Mouse (Mus musculus) spleen, postnatal 14 days (tissue): ENCODE results near the gene Gla.

Experiments
- DNase-seq, 2 experiments: peaks; one replicate each; pipeline ENCODE4 v3.0.0; 2021 to 2022; ENCODE audit warnings: low spot score in 2 of 2

Gene Gla

DNA sequence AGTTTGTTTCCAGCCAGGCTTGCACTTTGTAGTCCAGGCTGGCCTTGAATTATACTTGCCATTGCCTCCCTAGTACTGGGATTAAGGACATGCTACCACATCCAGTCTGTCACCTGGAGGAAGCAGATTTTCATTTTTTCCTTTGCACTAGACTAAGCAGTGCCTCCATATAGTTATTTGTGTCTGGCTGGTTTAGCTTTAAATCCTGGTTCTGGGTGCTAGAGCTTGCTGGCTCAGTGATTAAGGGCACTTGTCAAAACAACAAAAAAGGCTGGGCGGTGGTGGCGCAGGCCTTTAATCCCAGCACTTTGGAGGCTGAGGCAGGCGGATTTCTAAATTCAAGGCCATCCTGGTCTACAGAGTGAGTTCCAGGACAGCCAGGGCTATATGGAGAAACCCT is 11.9 kb downstream of the Gla start:
- no peak for DNase-seq

DNA sequence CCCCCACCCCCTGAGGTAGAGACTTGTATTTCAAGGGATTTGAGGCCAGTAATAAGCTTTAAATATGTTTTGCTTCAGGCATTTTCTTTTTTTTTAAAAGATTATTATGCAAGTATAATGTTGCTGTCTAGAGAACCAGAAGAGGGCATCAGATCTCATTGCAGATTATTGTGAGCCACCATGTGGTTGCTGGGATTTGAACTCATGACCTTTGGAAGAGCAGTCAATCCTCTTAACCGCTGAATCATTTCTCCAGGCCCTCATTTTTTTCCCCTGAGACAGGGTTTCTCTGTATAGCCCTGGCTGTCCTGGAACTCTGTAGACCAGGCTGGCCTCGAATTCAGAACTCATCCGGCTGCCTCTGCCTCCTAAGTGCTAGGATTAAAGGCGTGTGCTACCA is 12.7 kb downstream of the Gla start:
- no peak for DNase-seq

DNA sequence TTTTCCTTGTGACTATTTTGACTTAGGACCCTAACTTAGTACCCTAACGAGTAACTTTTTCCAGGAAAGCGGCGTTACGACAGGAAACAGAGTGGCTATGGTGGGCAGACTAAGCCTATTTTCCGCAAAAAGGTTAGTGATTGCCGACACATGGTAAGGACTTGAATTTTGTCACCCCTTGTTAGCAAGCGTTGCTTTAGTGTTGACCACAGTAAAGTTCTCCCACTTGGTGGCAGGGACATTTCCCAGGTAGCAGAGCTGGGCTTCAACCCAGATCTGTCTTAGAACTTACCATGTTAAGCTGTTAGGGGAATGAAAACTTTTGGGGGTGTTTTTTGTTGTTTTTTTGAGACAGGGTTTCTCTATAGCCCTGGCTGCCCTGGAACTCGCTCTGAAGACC is 14.5 kb downstream of the Gla start:
- DNase-seq: no peak

DNA sequence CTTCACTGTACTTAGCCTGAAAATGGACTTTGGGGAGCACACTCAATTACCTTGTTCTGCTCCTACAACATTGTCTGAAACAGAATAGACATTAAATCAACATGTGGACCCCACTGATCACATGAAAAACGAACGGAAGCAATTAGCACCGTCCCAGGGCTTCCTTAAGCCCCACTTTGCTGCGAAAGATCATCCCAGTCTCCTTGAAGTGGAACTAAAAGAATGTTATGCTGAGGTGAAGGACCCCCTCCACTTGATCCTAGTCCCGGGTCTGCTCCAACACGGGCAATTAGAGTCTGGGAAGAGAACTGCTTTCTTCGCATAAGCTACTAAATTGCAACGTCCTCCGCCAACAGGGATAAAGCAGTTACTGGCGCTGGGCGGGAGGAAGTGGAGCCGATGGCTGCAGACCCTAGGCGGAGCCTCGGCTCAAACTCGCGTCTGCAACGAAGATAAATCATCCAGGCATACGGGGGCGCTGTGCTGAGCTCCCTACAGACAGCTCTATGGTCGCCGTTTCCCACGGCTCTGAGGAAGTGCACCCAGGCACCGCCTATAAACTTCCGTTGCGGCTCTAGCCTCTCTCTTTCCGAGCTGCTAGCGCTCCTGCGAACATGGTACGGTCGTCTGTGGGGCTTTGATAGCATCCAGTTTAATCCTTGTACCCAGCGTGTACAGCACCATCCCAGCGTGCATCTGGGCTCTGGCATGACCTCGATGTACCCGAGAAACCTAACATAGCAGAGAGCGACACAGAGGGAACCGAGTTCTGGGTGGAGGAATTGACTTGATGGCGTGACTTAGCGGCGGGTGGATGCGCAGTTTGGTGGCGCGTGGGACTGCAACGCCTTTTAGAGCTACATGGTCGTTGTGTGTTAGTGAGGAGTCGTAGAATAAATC is 15.6 kb downstream of the Gla start, which contains the start of gene Rpl36a:
Gene Rpl36a, plus strand, starts transcription at position 552 of the 900 bp plus-strand sequence.
- DNase-seq: peak; percentile 79 to 91

DNA sequence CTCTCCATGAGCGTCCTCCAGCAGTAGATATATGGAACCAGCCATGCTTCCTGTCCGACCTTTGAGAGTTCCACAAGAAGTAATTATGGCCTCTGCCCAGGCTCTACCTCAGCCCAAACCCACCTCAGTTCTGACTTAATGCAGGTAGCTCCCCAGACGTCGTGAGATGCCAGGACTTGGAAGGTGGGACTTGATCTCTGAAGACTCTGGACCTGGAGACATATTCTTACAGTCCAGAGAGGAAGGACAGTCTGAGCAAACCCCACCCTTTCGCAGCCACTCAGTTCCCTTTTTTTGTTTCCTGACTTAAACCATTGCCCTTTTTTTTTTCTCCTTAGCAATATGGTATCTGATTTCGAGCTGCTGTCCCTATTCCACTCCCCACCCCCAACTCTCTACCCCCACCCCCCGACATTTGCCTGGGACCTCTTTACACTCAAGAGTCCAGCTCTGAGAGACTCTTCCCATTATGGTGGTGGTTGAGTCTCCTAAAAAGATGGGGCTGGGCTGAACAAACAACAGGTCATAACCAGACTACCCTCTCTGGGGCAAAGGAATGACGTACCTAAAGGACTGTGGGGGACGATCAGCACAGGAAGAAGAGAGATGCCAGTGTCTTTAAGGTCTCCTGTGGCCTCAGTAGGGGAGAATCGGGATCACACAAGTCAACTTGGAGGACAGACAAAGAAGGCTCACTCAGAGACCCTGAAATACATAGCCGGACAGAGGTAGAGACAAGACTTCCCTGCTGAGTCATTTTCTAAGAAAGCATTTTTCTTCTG is 17.8 kb downstream of the Gla start, which contains the start of gene Btk:
Gene Btk, minus strand, starts transcription at position 683 of the 782 bp plus-strand sequence.
- DNase-seq: no peak

DNA sequence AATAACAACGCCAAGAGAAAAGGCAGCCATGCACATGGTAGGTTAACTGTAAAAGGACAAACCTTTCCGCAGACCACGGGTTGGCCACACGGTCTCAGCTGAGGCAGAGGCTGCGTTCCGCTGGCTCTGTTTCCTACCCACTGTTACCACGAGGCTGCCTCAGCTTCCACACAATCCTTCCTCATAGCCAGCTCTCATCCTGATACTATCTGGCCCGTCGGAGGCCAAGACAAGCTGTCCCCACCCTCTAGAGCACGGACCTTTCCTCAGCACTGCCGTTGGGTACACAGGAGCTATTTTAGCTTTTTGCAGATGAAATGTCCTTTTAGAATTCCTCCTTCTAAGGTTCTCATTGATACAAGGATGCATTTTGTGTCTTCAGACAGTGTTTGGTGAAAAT is 18.7 kb downstream of the Gla start:
- no peak for DNase-seq

DNA sequence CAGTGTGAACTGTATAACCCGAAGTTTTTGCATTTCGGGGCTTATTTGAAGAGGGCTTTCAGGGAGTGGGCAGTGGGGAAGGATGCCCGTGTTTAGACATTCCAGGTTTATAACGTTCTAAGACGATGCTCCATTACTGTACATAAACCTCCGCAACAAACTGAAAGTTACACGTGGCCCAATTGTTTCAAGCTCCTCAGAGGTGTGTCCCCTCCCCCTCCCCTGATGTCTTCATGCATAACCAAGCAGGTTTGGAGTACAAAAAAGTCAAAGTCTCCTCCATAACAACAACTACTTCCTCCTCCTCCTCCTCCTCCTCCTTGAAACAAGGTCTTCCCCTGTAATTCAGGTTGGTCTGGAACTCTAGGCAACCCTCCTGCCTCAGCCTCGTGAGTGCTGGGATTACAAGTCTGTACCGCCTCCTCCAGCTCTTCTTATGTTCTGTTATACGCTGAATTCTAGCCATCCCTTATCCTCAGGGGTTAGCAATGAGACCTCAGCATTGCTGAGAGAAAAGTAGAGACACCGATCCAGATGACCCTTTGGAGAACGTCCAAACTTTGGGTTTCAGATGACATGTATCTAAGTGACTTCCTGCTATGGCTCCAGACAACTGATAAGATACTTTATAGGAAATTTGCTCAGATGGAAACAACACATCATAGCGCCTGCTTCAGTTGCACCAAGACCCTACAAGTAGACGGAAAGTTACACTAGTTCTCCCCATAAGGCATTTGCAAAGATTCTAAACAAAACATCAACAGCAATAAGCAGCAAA is 20.2 kb downstream of the Gla start:
- DNase-seq: no peak

DNA sequence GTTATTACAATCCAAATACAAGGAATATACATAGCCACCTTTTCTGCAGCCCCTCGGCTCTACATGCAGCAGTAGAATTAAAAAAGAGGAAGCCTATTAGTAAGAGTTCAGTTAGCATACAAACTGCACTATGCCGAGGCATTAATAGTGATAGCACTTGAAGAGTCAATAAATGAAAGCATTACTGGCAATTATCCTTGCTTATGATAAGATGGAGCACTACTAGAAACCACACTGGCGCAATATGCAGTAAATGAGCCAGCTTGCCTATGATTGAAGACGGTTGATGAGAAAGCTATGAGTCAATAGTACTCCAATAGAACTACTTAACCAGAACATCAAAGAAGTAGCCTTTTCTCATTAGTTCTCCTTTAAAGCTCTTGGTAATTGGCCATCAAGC is 23.0 kb downstream of the Gla start:
- no peak for DNase-seq

DNA sequence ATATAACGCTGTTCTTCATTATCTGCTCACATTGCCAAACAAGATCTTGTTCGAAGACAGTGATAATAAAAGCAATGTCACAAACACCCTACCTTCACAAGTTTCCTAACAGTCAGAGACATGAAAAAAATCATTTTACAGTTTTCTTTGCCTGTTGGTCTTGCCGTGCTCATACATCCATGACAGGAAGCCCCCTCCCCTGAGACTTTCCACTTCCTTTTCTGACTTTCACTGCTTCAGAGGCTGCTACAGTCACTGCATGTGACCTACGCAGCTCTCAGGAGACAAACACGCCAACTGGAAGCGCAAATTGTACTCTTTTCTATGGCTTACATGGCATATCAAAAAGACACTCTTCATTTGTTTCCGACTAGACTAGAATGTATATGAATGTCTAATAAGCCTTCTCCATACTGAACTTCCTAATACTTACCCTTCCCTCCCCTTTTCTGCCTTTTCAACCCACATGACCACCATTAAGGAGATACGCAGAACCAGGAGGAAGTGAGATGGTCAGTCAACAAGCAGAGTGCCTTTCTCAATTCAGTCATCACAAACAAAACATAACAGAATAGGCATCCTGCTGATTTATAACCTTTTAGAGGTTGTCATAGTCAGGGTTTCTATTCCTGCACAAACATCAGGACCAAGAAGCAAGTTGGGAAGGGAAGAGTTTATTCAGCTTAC is 34.2 kb downstream of the Gla start:
- no peak for DNase-seq

DNA sequence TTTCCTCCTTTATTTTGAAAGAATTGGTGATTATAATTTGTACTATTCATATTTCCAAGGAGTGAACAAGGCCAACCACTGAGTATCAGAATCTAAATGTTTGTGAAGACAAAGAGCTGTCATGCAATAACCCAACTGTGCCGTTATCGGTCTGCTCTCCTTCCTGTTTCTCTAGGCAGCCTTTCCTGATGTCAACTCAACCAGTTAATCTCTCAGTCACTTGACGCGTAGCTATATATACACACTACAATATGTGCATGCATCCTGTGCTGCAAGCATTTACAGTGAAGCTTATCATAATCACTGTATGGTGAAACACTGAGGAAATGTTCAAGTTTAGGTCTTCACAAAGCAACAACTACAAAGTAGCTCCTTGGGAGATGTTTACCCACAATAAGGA is 36.6 kb downstream of the Gla start:
- no peak for DNase-seq

DNA sequence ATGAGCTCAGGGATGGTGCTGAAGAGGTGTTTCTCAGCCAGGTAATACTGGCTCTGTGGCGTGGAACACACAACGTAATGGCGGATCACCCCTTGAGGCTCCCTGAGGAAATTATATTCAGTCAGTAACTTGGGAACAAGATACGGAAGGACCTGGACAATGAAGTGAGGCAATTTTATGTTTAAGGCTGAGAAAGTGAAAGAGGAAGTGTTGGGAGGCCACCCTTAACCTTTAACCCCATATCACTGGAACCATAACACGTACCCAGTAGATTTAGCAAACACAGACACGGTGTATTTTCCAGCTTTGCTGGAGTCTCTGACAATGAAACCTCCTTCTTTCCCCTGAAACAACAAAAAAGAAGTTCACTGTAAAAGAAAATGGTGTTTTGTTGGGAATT is 46.5 kb downstream of the Gla start:
- no peak for DNase-seq

DNA sequence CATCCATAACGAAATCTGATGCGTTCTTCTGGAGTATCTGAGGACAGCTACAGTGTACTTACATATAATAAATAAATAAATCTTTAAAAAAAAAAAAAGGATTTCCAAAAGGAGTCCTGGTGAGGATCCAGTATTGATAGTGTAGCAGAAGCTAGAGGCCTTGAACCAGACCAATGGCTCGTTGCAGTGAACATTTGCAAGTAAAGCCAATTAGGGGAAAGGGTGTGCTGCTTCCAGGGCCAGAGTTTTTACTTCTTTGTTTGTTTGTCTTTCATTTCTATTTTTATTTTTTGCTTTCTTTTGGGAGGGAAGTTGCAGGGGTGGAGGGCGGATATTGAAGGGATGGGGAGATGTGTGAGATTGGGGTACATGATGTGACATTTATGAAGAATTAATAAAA is 47.6 kb downstream of the Gla start:
- DNase-seq: no peak

DNA sequence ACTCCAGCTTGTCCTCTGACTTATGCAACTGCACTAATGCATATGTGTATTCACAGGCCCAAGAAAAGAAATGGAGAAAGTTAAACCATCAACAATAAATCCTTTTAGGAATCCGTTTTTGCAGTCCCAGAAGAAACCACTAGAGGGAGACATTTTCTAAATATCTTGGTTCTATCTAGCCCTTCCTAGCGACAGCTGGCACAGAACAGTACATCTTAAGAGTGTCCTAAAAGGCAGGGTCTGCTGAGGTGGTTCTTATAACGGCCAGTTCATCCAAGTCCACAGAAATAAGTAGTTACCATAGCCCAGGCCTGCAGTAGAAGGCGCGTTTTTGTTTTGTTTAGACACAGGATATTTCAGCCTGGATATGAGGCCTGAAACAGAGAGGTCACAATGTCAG is 50.0 kb downstream of the Gla start:
- DNase-seq: no peak

DNA sequence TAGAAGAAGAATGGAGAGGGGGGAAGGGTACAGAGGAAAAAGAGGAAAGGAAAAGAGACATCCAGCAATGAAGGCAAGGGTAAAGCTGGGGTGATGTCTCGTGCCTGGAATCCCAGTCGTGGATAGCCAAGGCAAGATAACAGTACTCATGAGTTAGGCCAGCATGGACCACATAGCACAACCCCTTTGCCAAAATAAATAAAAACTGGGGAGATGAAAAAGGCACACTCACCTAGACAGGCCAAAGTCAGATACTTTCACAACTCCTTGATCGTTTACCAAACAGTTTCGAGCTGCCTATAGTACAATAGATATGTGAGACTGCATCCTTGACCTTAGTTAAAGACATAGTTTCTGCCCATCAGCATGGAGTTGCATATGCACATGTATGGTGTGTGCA is 53.6 kb downstream of the Gla start:
- no peak for DNase-seq

DNA sequence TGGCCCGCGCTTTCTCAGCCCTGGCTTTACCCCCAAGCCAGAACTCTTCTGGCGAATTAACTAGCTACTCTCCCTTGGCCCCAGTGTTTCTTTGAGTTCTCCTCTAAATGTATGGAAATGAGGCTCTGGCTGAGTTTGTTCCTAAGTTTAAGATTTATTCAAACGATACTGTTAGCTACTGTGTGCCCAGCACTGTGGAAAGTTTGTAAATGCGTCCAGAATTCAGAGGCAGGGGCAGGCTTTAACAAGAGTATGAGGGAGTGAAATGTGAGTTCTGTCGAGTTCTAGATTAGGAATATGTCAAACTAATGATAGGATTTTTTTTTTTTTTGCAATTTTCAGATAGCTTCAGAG is 59.0 kb downstream of the Gla start:
- no peak for DNase-seq

DNA sequence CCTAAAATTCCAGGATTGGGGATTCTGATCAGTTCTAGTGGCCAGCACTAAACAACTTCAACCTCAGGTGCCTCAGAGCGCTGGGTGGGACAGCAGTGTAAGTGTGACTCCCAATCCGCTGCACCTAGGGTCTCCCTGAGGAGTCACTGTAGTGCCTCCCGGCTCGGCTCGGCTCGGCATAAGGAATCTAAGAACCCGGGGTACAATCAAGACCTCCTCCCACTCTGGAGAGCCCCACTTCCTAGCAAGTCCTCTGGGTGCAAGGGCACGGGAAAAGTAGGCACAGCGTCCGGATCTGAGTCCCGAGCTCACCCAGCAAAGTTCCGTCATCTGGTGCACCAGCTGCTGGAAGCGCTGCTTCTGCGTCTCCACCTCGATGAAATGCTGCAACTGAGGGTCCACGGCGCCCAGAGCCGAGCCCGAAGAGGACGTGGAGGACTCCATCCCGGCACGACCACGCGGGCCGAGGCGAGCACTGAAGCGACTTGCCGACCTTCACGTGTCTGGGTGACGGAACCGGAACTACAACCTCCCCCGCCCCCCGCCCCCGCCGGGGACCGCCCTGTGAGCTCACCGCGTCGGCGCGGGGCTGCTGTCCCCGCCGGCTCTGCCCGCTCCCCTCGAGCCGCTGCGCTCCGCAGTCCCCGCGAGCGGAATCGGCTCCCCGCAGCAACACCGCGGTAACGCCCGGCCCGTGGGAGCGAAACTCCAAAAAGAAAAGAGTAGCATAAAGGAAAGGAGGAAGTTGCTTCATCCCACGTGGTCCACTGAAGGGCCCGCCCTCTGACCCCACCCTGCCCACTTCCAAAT is 59.6 kb downstream of the Gla start, which contains the start of gene Timm8a1:
Gene Timm8a1, minus strand, starts transcription at position 721 of the 810 bp plus-strand sequence.
- DNase-seq: peak; percentile 20 to 31

DNA sequence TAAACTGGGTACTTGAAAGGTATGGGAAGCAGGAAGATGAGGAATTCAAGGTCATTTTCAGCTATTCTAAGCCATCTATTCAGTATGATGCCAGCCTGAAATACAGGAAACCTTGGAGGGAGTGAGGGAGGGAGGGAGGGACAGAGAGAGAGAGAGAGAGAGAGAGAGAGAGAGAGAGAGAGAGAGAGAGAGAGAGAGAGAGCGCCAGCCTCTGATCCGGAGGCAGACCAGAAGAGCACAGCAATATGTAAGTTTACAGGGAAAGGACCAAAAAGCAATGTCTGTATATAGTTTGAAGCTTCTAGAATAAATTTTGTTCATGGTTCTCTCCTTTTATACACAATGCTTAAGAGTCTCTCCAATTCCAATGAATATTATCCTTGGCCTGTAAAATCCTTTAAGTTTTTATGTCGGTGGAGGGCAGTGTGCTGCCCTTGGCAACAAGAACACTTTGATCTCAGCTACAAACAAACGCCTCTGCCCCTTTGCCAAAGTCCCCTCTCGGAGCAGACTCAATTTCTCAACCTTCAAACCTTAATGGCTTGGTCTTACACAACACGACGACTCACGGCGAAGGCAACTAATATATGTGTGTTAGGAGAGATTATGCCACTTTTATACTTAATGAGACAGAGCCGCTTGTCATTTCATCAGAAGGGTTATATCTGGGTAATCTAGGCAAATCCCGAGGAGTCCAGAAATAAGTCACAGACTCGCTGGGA is 60.4 kb downstream of the Gla start:
- no peak for DNase-seq

DNA sequence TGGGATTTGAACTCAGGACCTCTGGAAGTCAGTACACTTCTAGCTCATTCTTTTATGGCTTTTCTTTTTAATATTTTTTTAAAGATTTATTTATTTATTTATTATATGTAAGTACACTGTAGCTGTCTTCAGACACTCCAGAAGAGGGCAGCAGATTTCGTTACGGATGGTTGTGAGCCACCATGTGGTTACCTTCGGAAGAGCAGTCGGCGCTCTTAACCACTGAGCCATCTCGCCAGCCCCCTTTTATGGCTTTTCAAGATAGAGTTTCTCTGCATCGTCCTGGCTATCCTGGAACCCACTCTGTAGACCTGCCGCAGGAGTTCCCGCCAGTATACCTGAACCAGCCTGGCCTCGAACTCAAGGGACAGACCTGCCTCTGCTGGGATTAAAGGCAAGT is 61.1 kb downstream of the Gla start:
- DNase-seq: peak in 1 of 2 experiments; percentile 6
